Mouse (Mus musculus) embryonic facial prominence, embryonic 13.5 days (tissue): ENCODE data around the gene Fam217b. TPM values are rescaled to one million over a fixed set of nuclear protein-coding genes. Genes with fewer than 3 reads are reported as not detected.

ENCODE experiments used
- ATAC-seq: fragments of 200-750 bp; cut with Nextera tagmentation; 2 replicates; pipeline ENCODE4 v1.8.0; 2017; ENCODE audit warnings: low read depth; ENCODE audit not compliant: insufficient number of reproducible peaks, insufficient read depth, low FRiP score, low TSS enrichment
- H3K27ac ChIP-seq: fragments of 300-500 bp; sonication (generic); 2 replicates; pipeline ENCODE4 v1.5.1; 2015; ENCODE audit warnings: moderate library complexity, mild to moderate bottlenecking, inconsistent platforms
- H3K27me3 ChIP-seq: fragments of 300-500 bp; sonication (generic); 2 replicates; pipeline ENCODE4 v1.6.1; 2015; ENCODE audit warnings: mild to moderate bottlenecking, inconsistent platforms
- H3K36me3 ChIP-seq: fragments of 300-500 bp; sonication (generic); 2 replicates; pipeline ENCODE4 v1.6.1; 2015; ENCODE audit warnings: mild to moderate bottlenecking, inconsistent platforms
- H3K4me1 ChIP-seq: fragments of 300-500 bp; sonication (generic); 2 replicates; pipeline ENCODE4 v1.6.1; 2015; ENCODE audit warnings: inconsistent platforms
- H3K4me2 ChIP-seq: fragments of 300-500 bp; sonication (generic); 2 replicates; pipeline ENCODE4 v1.6.1; 2015; ENCODE audit warnings: moderate library complexity, mild to moderate bottlenecking, inconsistent platforms
- H3K4me3 ChIP-seq: fragments of 300-500 bp; sonication (generic); 2 replicates; pipeline ENCODE4 v1.5.1; 2015; ENCODE audit warnings: mild to moderate bottlenecking, inconsistent platforms
- H3K9ac ChIP-seq: fragments of 300-500 bp; sonication (generic); 2 replicates; pipeline ENCODE4 v1.6.1; 2015; ENCODE audit warnings: mild to moderate bottlenecking, inconsistent platforms
- H3K9me3 ChIP-seq: fragments of 300-500 bp; sonication (generic); 2 replicates; pipeline ENCODE4 v1.6.1; 2016; ENCODE audit warnings: inconsistent platforms
- whole genome bisulfite sequencing: fragments of 180-500 bp; shearing (Covaris S2); methylation state at CpG from one replicate; pipeline ENCODE4 v1.1.7; 2015; ENCODE audit warnings: mixed read lengths; 5-methylcytosine and 5-hydroxymethylcytosine counted together
- polyA plus RNA-seq: library from polyadenylated mRNA; unstranded; fragments of >200 nt; fragmentation: Nextera tagmentation; extraction: Ambion mirVana; gene quantifications from 2 replicates; pipeline ENCODE4 v1.2.1, GENCODE M21; 2015

The Fam217b gene
- polyA plus RNA-seq, 1 experiment from 2014 or later = 3.1 TPM

DNA sequence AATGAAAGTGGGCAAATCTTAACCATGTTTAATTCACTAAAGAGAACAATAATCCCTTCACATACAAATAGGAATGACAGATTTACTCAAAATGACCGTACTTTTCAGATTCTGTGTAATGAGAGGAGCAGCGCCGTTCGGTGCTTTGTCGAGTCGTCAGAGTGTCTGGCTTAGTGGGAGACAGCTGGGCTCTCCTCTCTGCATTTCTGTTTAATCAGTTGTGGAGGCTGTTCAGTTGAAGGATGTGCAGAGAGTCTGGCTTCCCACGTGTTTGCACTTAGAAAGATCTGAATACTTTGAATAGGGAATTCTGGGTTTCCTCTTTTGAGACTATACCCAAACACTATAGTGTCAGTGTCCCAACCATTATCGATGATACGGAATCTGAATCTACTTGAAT lies 23.0 kb downstream of the Fam217b start:
- Histone ChIP-seq H3K4me3 (no peak overlapping the region), H3K36me3 (no peaks in the 10 kb centered on the region), H3K4me1 (peaks cover 17% of the 10 kb centered on the region; the same call in 1 of the 2 replicates), H3K9me3 (no peaks in the 10 kb centered on the region), H3K9ac (no peak overlapping the region), H3K27me3 (no peaks in the 10 kb centered on the region), H3K27ac (no peak overlapping the region), H3K4me2 (no peak overlapping the region)
- WGBS = 37% methylated on average over 9 of the region's 9 CpGs
- ATAC-seq = no peak

DNA sequence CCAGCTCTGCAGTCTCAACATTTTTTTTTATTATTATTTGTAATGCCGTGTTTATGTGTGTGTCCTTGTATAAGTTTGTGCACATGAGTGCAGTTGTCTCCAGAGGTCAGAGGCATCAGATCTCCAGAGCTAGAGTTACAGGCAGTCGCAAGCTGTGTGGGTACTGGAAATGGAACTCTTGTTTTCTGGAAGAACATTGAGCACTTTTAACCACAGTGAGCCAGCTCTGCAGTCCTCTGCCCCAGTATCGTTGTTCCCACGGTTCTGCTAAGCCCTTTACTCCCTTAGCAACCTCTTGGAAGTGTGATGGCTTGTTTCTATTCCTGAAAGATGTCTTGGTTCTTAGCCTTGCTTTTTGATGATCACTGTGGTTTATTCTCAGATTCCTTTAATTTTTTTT lies 35.1 kb downstream of the Fam217b start:
- no peaks in the 10 kb centered on the region for H3K36me3 ChIP-seq
- WGBS = 72% methylated on average over 4 of the region's 4 CpGs
- no peak overlapping the region for H3K4me2 ChIP-seq
- H3K4me3 ChIP-seq = no peak overlapping the region
- H3K4me1 ChIP-seq = no peaks in the 10 kb centered on the region
- no peaks in the 10 kb centered on the region for H3K9me3 ChIP-seq
- ATAC-seq = no peak
- no peak overlapping the region for H3K27ac ChIP-seq
- no peaks in the 10 kb centered on the region for H3K27me3 ChIP-seq
- H3K9ac ChIP-seq = no peak overlapping the region

DNA sequence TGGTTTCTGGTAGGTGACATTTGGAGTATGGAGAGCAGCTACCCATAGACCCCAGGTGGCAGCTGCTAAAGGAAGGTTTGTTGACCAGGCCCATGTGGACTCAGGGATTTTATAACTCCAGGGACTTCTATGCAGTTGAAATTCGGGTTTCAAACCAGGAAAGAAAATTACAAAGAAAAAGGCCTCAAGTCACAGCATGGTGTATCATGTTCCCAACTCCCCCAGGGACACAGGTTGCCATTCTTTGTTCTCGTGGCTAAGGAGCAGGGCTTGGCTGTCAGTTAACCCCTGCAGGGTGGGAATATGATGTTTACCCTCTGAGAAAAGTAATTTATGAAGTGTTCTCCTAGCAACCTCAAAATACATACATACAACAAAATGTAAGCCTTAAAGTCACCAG lies 35.9 kb downstream of the Fam217b start:
- ATAC-seq = no peak
- Histone ChIP-seq H3K4me3 (no peak overlapping the region), H3K36me3 (no peaks in the 10 kb centered on the region), H3K27me3 (no peaks in the 10 kb centered on the region), H3K4me2 (no peak overlapping the region), H3K4me1 (peaks cover 8% of the 10 kb centered on the region), H3K9me3 (no peaks in the 10 kb centered on the region), H3K27ac (no peak overlapping the region), H3K9ac (no peak overlapping the region)
- 3% methylated on average over 2 of the region's 2 CpGs for WGBS

DNA sequence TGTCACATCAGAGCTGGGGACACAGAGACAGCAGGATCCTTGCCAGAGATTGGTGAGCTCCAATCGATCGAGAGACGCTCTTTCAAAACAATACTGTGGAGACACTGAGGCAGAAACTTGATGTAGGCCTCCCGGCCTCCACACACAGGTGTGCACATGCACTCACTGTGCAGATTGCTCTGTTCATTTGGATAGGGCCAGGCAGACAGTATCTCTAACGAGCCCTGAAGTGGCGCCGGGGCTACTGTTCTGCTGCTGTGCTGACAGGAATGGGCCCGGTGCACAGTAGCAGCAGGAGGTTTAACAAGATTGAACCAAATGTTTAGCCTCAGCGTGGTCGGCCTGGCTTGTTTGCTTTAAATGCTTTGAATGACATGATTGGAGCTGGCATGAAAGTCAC lies 36.6 kb downstream of the Fam217b start:
- Histone ChIP-seq H3K9me3 (no peaks in the 10 kb centered on the region), H3K4me2 (no peak overlapping the region), H3K4me3 (no peak overlapping the region), H3K36me3 (no peaks in the 10 kb centered on the region), H3K27me3 (no peaks in the 10 kb centered on the region), H3K9ac (no peak overlapping the region), H3K4me1 (peaks cover 13% of the 10 kb centered on the region), H3K27ac (no peak overlapping the region)
- WGBS = 67% methylated on average over 10 of the region's 10 CpGs
- no peak for ATAC-seq

DNA sequence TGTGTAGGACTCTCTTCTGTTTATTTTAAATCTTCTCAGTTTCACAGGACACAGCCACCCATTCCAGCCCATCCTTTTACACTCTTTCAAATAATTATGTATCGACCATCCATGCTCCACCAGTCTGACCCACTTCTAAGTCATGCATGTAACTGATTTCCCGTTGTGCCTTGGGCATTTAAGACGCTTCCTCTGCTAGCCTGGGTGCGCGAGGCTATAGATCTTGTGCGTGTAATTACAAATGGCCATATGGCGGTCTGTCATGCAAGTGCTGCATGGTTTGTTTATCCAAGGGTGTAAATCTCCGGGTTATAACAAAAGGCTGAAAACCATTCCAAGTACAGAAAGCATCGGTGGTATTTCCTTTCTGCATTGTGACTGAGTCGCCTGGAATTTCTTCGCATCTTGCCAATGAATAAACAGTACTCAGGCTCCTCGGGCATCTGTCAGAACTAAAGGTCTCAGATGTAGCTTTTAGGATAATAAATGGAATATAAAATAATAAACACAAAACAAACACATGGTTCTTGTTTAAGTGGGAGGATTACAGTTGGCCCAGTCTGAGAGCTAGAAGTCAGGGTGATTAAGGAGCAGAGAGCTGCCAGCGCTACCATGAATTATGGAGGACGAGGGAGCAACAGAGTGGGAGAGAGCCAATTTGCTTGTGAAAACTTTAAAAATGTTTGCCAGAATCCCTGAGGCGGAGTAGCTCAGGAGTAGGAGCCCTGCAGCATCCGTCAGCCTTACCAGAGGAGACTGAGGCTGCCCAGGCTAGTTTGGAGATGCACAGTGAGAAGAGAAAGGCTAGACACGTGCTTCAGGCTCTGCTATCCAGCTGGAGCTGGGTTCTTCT lies 40.6 kb downstream of the Fam217b start:
- no peaks in the 10 kb centered on the region for H3K27me3 ChIP-seq
- peak overlapping the region; percentile 40 for H3K4me2 ChIP-seq
- WGBS = 13% methylated on average over 17 of the region's 17 CpGs
- no peak overlapping the region for H3K9ac ChIP-seq
- no peaks in the 10 kb centered on the region for H3K9me3 ChIP-seq
- H3K27ac ChIP-seq = peak overlapping the region; percentile 78
- H3K4me3 ChIP-seq = no peak overlapping the region
- H3K4me1 ChIP-seq = peaks cover 13% of the 10 kb centered on the region
- ATAC-seq = peak; percentile 79
- no peaks in the 10 kb centered on the region for H3K36me3 ChIP-seq

DNA sequence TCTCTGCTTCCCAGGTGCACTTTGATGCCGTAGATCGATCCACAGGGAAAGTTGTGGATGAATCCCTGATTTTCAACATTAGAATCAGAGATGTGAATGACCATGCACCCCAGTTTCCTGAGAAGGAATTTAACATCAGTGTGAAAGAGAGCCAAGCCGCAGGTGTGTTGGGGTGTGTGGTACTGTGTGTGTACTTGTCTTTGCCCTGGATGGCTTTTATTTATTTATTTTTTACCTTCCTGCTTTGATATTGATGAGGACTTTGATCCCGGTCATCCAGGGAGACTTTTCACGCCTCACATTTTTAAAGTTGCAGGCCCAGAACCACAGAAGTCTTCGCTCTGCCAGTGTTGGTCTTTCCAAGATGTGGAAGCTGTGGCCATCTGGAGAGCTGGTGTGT lies 43.1 kb downstream of the Fam217b start:
- no peak for ATAC-seq
- H3K27me3 ChIP-seq = no peaks in the 10 kb centered on the region
- 91% methylated on average over 6 of the region's 6 CpGs for WGBS

DNA sequence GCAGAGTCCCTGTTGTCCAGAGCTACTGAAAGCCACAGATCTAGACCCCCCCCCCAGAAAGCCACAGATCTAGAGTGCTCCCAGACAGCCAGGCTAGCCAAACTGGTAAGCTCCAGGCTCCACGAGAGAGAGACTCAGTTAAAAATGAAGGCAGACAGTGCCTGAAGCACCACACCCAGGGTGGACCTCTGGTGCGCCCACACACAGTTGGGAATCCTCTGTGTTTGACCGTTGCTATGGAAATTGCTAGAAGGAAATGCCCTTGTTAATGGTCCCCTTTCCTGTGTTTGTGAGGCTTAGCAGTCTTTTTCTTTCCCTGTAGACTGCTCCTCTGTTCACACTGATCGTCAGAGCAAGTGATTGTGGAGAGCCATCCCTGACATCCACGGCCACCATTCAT lies 46.0 kb downstream of the Fam217b start:
- no peaks in the 10 kb centered on the region for H3K9me3 ChIP-seq
- ATAC-seq = peak; percentile 10; the same call in 1 of the 2 replicates
- H3K9ac ChIP-seq = no peak overlapping the region
- H3K27ac ChIP-seq = no peak overlapping the region
- no peaks in the 10 kb centered on the region for H3K36me3 ChIP-seq
- H3K27me3 ChIP-seq = no peaks in the 10 kb centered on the region
- peaks cover 10% of the 10 kb centered on the region for H3K4me1 ChIP-seq
- H3K4me3 ChIP-seq = no peak overlapping the region
- no peak overlapping the region for H3K4me2 ChIP-seq
- WGBS = 59% methylated on average over 5 of the region's 5 CpGs

More for the DNA sequence above, 43.1 kb downstream of the Fam217b start:
- no peaks in the 10 kb centered on the region for H3K9me3 ChIP-seq
- H3K4me1 ChIP-seq = peaks cover 20% of the 10 kb centered on the region
- no peaks in the 10 kb centered on the region for H3K36me3 ChIP-seq
- no peak overlapping the region for H3K27ac ChIP-seq
- H3K9ac ChIP-seq = no peak overlapping the region
- H3K4me2 ChIP-seq = no peak overlapping the region
- no peak overlapping the region for H3K4me3 ChIP-seq

DNA sequence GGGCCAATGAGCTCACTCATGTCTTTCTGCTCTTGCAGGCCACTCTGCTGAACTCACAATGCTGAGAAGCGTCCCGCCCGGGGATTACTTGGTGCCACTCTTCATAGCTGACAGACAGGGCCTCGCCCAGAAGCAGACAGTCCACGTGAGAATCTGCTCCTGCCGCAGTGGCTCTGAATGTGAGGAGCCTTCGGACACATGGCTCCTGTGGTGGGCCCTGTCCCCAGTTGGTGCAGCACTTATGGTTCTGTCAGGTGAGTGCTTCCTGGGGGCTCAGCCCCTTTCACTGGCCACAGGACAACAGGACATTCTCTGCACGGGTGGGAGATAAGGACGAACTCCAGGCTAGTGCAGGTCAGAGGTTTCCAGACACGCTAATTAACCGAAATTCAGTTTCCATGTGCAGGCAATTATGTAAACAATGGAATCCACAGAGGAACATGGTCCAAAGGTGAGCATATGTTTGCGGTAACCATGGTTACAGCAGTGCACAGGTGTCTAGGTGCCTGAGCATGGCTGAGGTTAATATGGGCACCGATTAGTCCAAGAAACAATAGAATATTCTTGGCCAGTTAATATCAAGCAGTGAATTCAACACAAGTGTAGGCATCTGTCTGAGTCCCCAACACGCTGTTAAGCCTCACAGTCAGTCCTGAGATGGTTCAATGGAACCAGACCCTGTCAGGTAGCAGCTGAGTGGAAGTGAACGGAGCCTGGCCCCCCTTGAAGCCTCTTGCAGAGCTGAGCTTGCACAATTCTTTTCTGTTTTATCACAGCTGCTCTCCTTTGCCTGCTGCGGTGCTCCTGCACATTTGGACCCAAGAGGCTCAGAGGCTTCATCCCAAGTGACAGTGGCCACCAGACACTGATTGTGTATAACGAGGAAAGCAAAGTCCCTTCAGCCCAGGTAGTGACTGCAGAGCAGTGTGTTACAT lies 57.5 kb downstream of the Fam217b start:
- H3K27me3 ChIP-seq = 0 out of 2 replicates have a peak, but pooled peaks cover 2% of the 10 kb centered on the region
- no peak overlapping the region for H3K4me2 ChIP-seq
- ATAC-seq = no peak
- H3K9ac ChIP-seq = no peak overlapping the region
- H3K4me3 ChIP-seq = no peak overlapping the region
- H3K27ac ChIP-seq = no peak overlapping the region
- H3K36me3 ChIP-seq = no peaks in the 10 kb centered on the region
- 57% methylated on average over 17 of the region's 17 CpGs for WGBS
- peaks cover 6% of the 10 kb centered on the region for H3K4me1 ChIP-seq
- H3K9me3 ChIP-seq = no peaks in the 10 kb centered on the region

DNA sequence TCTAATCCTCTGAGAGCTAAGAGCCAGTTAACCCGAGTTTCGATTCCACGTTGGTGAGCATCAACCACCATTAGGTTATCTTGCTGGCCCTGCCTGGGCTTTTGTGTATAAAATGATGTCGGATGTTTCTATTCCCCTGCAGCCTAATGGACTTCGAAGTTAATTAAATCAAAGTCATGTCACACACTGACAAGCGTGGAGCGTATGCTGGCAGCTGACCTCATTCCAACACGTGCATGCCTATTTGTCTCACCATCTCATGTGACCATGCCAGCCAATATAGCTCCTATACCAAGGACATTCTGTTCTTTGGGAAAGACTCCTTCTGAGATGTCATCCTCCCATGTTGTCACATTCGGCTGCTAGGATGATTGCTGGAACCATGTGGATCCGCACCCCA lies 59.6 kb downstream of the Fam217b start:
- WGBS = 66% methylated on average over 10 of the region's 10 CpGs

More for the DNA sequence above, 59.6 kb downstream of the Fam217b start:
- H3K9me3 ChIP-seq = no peaks in the 10 kb centered on the region
- H3K27ac ChIP-seq = no peak overlapping the region
- H3K4me2 ChIP-seq = no peak overlapping the region
- H3K4me1 ChIP-seq = peaks cover 6% of the 10 kb centered on the region
- ATAC-seq = no peak
- H3K36me3 ChIP-seq = no peaks in the 10 kb centered on the region
- H3K27me3 ChIP-seq = 0 out of 2 replicates have a peak, but pooled peaks cover 2% of the 10 kb centered on the region
- no peak overlapping the region for H3K9ac ChIP-seq
- no peak overlapping the region for H3K4me3 ChIP-seq
